Mouse (Mus musculus) lung, adult 2 months (tissue): ENCODE measurements at regions not wholly inside any gene's neighbourhood (a gene's known extent, or its start where the extent isn't known, plus 50 kb on each side); places are given as distances from the start of the nearest gene placed in this dataset.

Experiments
- CTCF ChIP-seq: fragments of 200-500 bp; IDR thresholded peaks from 2 replicates; pipeline ENCODE4 v1.5.1; 2011; ENCODE audit warnings: mild to moderate bottlenecking, low read length, control low read depth; ENCODE audit not compliant: insufficient read depth
- POLR2A ChIP-seq: fragments of 200-500 bp; IDR thresholded peaks from 2 replicates; pipeline ENCODE4 v1.6.1; 2011; ENCODE audit warnings: low read depth, mild to moderate bottlenecking, control low read depth, low read length, borderline replicate concordance; ENCODE audit errors: extremely low read depth

DNA sequence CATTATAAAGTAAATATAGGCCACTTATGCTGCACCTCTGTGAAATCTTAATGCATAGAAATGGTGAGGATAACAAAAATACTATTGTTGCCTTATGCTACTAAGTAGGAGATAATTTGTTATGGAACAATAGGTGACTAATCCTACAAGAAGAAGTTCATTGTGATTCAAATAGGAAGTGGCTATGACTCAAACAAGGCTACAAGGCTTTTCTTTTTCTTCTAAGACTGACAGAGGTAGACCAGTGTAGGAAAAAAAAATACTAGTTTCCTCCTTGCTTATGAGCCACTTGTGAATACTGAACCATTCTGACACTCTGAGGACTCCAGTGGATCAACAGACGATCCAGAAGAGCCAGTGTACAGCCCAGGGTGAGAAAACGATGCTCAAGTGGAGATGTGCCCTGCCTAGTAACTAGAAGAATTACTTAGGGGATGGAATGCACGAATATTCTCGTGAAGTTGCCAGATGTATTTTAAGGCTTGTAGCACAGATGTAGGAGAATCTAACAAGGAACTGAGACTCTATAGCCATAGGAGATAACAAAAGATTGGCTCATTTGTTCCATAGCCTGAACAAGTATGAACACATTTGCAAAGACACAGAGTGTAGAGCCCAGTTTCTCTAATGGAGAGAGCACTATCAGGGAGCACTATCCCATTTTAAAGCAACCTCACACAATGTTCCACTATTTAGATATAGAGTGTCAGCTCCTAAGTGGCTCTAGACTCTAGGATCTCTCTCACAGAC is 60.3 kb downstream of the Fzd1 start:
- TF ChIP-seq CTCF (no peak), POLR2A (no peak)
